Mouse (Mus musculus) liver, embryonic 14.5 days (tissue): ENCODE measurements around the gene Zfp940. TPM values are rescaled to one million over a fixed set of nuclear protein-coding genes. Genes with fewer than 3 reads are reported as not detected.
"Not testable (repeated sequence)": the region's sequence is repeated elsewhere in the genome, so short reads cannot be mapped to it uniquely, and the experiment has no call there.

Experiments
- ATAC-seq: fragments of 200-750 bp; cut with Nextera tagmentation; 2 replicates; pipeline ENCODE4 v1.8.0; 2017; ENCODE audit warnings: moderate number of reproducible peaks, mild to moderate bottlenecking, moderate library complexity; ENCODE audit not compliant: insufficient read depth
- DNase-seq, 3 experiments: peaks; one replicate each; pipeline ENCODE4 v3.0.0-alpha.2; 2012 to 2013; ENCODE audit warnings: low read depth in 3 of 3, low spot score in 3 of 3
- H3K27ac ChIP-seq: fragments of 300-500 bp; sonication (generic); 2 replicates; pipeline ENCODE4 v1.5.1; 2014; ENCODE audit warnings: moderate library complexity, mild to moderate bottlenecking, control low read depth, inconsistent platforms
- H3K27me3 ChIP-seq: fragments of 300-500 bp; sonication (generic); 2 replicates; pipeline ENCODE4 v1.6.1; 2014; ENCODE audit warnings: mild to moderate bottlenecking, low read length, moderate library complexity; ENCODE audit not compliant: control insufficient read depth, insufficient read depth
- H3K36me3 ChIP-seq: fragments of 300-500 bp; sonication (generic); replicated peaks from 2 replicates; pipeline ENCODE4 v1.6.1; 2014; ENCODE audit warnings: low read depth; ENCODE audit not compliant: control insufficient read depth, insufficient read depth
- H3K4me1 ChIP-seq, 2 experiments: fragments of 200-500 bp in 1 of 2; fragments of 300-500 bp in 1 of 2; sonication (generic) in 1 of 2; replicated peaks; 2 replicates each; pipeline ENCODE4 v1.6.1; 2012 to 2014; ENCODE audit warnings: antibody characterized with exemption in 1 of 2, inconsistent platforms in 1 of 2, low read length in 1 of 2; ENCODE audit not compliant: control insufficient read depth in 2 of 2, insufficient read depth in 2 of 2
- H3K4me2 ChIP-seq: fragments of 300-500 bp; sonication (generic); 2 replicates; pipeline ENCODE4 v1.6.1; 2014; ENCODE audit warnings: low read depth, mild to moderate bottlenecking, control low read depth, moderate library complexity
- H3K4me3 ChIP-seq, 2 experiments: fragments of 200-500 bp in 1 of 2; fragments of 300-500 bp in 1 of 2; sonication (generic) in 1 of 2; 2 replicates each; pipeline ENCODE4 v1.5.1; 2012 to 2014; ENCODE audit warnings: low read depth in 2 of 2, low read length in 2 of 2, mild to moderate bottlenecking in 2 of 2, control low read depth in 1 of 2, inconsistent platforms in 1 of 2, moderate library complexity in 1 of 2; ENCODE audit not compliant: insufficient read depth in 1 of 2
- H3K9ac ChIP-seq: fragments of 300-500 bp; sonication (generic); replicated peaks from 2 replicates; pipeline ENCODE4 v1.6.1; 2014; ENCODE audit warnings: mild to moderate bottlenecking, control low read depth, moderate library complexity
- H3K9me3 ChIP-seq: fragments of 300-500 bp; sonication (generic); 2 replicates; pipeline ENCODE4 v1.6.1; 2016; ENCODE audit warnings: low read length, mixed read lengths; ENCODE audit not compliant: control insufficient read depth
- CTCF ChIP-seq: IDR thresholded peaks from 2 replicates; pipeline ENCODE4 v1.5.1; 2016; ENCODE audit warnings: antibody characterized with exemption, low read depth, control low read depth
- EP300 ChIP-seq: IDR thresholded peaks from 2 replicates; pipeline ENCODE4 v1.6.1; 2016; ENCODE audit warnings: antibody characterized with exemption, low read depth
- WGBS: fragments of 180-500 bp; shearing (Covaris S2); extraction: QIAGEN DNeasy Blood & Tissue Kit; methylation state at CpG from one replicate; pipeline ENCODE4 v1.1.7; 2014; ENCODE audit not compliant: insufficient replicate concordance; 5-methylcytosine and 5-hydroxymethylcytosine counted together
- polyA plus RNA-seq, 2 experiments: library from polyadenylated mRNA; depleted of rRNA in 1 of 2; stranded (reverse) in 1 of 2; unstranded in 1 of 2; fragments of >200 nt; fragmentation: Nextera tagmentation in 1 of 2; extraction: Ambion mirVana in 1 of 2; gene quantifications; 2 replicates each; pipeline versions ENCODE4 v1.2.1 to v1.2.3; 2012 to 2014

The Zfp940 gene
- polyA plus RNA-seq, 2 experiments, result 0.41 to 0.61 TPM

DNA sequence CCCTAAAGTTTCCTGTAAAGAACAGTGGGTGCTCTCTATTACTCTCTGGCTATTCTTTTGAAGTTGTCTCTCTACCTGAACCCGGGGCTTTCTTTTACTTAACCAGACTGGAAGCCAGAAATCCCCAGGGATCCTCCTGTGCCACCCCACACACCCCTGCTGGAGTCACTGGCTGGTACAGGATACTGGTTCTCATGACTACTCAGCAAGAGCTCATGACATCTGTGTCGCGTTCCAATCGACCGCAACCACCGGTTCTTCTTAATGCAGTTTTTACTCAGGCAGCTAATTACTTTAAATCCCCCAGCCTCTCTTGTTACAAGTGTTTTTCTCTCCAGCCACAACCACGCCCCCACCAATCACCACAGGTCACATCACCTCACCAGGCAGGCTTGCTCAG lies 26.6 kb upstream of the Zfp940 start:
- no peak for ATAC-seq
- WGBS, result 71% methylated on average over 7 of the region's 7 CpGs

DNA sequence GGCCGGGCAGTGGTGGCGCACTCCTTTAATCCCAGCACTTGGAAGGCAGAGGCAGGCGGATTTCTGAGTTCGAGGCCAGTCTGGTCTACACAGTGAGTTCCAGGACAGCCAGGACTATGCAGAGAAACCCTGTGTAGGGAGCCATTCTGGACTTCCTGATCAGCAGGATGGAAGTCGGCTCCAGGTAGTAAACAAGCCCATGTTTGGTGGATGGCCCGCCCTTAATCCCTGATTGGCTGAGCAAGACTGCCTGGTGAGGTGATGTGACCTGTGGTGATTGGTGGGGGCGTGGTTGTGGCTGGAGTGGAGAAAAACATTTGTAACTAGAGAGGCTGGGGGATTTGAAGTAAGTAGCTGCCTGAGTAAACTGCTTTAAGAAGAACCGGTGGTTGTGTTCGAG lies 24.1 kb upstream of the Zfp940 start:
- H3K4me3 ChIP-seq, H3K36me3 ChIP-seq, H3K27ac ChIP-seq, ATAC-seq, DNase-seq, H3K4me2 ChIP-seq, H3K4me1 ChIP-seq, H3K27me3 ChIP-seq, H3K9ac ChIP-seq: not testable (repeated sequence)
- H3K9me3 ChIP-seq, result peaks cover 19% of the 10 kb centered on the region
- WGBS, result 78% methylated on average over 9 of the region's 9 CpGs

More for the DNA sequence above, 26.6 kb upstream of the Zfp940 start:
- Histone ChIP-seq H3K27me3 (no peaks in the 10 kb centered on the region), H3K4me3 (no peak overlapping the region), H3K4me1 (no peaks in the 10 kb centered on the region), H3K36me3 (no peaks in the 10 kb centered on the region), H3K27ac (no peak overlapping the region), H3K9ac (no peak overlapping the region), H3K9me3 (peaks cover 9% of the 10 kb centered on the region), H3K4me2 (no peak overlapping the region)
- DNase-seq, result no peak
- TF ChIP-seq CTCF, result no peak
- no peak for TF ChIP-seq EP300

DNA sequence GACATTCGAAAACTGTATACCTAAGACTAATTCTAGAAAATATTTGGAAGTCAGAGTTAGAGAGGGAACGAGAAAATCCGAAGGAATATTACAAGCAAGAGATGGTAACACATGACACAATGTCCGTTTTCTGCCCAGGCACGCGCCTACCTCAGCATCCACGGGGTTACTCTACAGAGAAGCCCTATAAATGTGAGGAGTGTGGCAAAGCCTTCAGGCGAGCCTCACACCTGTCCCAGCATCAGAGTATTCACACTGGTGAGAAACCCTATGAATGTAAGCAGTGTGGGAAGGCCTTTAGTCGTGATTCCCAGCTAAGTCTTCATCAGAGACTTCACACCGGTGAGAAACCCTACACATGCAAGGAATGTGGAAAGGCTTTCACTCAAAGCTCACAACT lies 20.8 kb upstream of the Zfp940 start:
- no peak for TF ChIP-seq CTCF
- no peak for TF ChIP-seq EP300
- Histone ChIP-seq H3K9me3 (peaks cover 19% of the 10 kb centered on the region), H3K4me1 (no peaks in the 10 kb centered on the region), H3K27ac (no peak overlapping the region), H3K4me3 (no peak overlapping the region), H3K9ac (no peak overlapping the region), H3K4me2 (no peak overlapping the region), H3K36me3 (no peaks in the 10 kb centered on the region), H3K27me3 (no peaks in the 10 kb centered on the region)
- WGBS, result 70% methylated on average over 10 of the region's 10 CpGs
- ATAC-seq, result no peak
- DNase-seq, result no peak

DNA sequence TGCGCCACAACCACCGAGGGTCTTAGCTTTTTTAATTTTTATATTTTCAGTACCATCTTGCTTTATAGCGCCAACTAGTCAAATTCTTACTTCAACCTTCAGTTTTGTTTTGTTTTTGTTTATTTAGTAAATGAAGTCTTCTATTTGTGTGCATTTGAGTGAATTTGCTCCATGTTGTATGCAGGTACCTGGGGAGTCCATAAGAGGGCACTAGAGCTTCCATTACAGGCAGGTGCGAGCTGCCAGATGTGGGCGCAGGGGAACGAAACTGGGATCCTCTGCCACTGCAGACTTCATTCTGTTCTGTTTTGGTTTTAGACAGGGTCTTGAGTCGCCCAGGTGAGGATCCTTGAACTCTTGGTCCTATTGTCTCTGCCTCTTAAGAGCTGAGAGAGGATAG lies 8.2 kb upstream of the Zfp940 start:
- Histone ChIP-seq H3K9me3 (no peaks in the 10 kb centered on the region), H3K4me2 (no peak overlapping the region), H3K4me3 (no peak overlapping the region), H3K27me3 (no peaks in the 10 kb centered on the region), H3K9ac (no peak overlapping the region), H3K4me1 (peaks cover 0 to 6% of the 10 kb centered on the region in 2 experiments; a peak in 2 of 4 replicates), H3K27ac (no peak overlapping the region), H3K36me3 (no peaks in the 10 kb centered on the region)
- TF ChIP-seq CTCF, result peak; percentile 45
- no peak for TF ChIP-seq EP300
- ATAC-seq (no peak), DNase-seq (peak in 1 of 3 experiments; percentile 2)
- WGBS, result 81% methylated on average over 7 of the region's 7 CpGs

DNA sequence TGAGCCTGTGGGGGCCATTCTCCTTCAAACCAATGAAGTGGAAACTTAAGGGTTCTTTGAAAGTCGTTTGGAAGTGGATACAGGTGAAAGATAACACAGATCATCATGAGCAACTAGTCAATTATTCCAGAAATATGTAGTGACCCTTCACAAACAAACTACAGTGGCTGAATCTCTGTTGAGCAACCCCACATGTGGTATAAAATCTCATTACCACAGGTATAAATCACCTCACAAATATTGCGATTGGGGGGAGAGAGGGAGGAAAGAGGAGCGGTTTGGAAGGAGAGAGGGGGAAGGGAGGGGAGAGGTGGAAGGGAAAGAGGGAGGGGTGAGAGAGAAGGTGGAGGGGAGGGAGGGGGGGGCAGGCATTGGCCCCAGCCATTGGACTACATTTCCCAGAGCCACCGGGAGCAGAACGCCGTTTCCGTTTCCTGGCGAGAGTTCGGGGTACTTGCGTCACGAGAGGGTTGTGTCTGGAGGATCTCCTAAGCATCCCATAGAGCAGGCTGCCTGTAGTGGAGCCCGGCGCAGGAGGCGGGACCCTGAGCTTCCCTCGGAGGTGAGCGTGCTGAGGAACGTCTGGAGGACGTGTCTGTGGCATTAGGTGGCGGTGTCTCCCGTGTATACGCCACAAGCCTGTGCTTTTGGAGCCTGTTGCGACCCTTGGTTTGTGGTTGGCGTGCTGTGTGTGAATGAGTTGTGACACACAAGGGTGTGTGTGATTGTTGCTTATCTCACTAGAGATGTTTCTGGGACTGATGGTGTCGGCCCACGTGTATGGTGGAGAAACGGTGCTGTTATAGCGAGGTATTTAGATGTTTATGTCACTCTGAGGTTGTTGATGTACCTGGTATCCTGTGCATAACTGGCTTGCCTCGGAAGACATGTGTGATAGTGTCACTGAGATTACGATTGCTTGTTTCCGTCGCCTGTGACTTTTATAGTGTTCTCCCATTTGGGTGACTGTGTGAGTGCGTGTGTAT lies 6.4 kb upstream of the Zfp940 start, which contains the start of gene Zfp420:
Gene Zfp420, plus strand, starts transcription at position 448 of the 986 bp plus-strand sequence.
- peaks cover 0 to 6% of the 10 kb centered on the region in 2 experiments; a peak in 2 of 4 replicates for H3K4me1 ChIP-seq
- DNase-seq (peak; percentile 64 to 67 (median 66)), ATAC-seq (peak; percentile 91)
- H3K9ac ChIP-seq, result peak within 1 kb of the TSS; percentile 54
- no peak within 1 kb of the TSS for H3K27ac ChIP-seq
- peak within 1 kb of the TSS; percentile 68 for H3K4me2 ChIP-seq
- 5% methylated on average over 32 of the region's 32 CpGs for WGBS
- H3K36me3 ChIP-seq, result no peaks in the 10 kb centered on the region
- H3K4me3 ChIP-seq, result peak within 1 kb of the TSS; percentile 58 to 96
- no peaks in the 10 kb centered on the region for H3K9me3 ChIP-seq
- no peaks in the 10 kb centered on the region for H3K27me3 ChIP-seq
- no peak for TF ChIP-seq EP300
- peak; percentile 45 for TF ChIP-seq CTCF
